Mouse (Mus musculus) embryonic facial prominence, embryonic 13.5 days (tissue): ENCODE data around the gene Nup35. TPM values are rescaled to one million over a fixed set of nuclear protein-coding genes. Genes with fewer than 3 reads are reported as not detected.

Experiments used
- ATAC-seq: fragments of 200-750 bp; cut with Nextera tagmentation; 2 replicates; pipeline ENCODE4 v1.8.0; 2017; ENCODE audit warnings: low read depth; ENCODE audit not compliant: insufficient number of reproducible peaks, insufficient read depth, low FRiP score, low TSS enrichment
- H3K27ac ChIP-seq: fragments of 300-500 bp; sonication (generic); 2 replicates; pipeline ENCODE4 v1.5.1; 2015; ENCODE audit warnings: moderate library complexity, mild to moderate bottlenecking, inconsistent platforms
- H3K27me3 ChIP-seq: fragments of 300-500 bp; sonication (generic); 2 replicates; pipeline ENCODE4 v1.6.1; 2015; ENCODE audit warnings: mild to moderate bottlenecking, inconsistent platforms
- H3K36me3 ChIP-seq: fragments of 300-500 bp; sonication (generic); 2 replicates; pipeline ENCODE4 v1.6.1; 2015; ENCODE audit warnings: mild to moderate bottlenecking, inconsistent platforms
- H3K4me1 ChIP-seq: fragments of 300-500 bp; sonication (generic); 2 replicates; pipeline ENCODE4 v1.6.1; 2015; ENCODE audit warnings: inconsistent platforms
- H3K4me2 ChIP-seq: fragments of 300-500 bp; sonication (generic); 2 replicates; pipeline ENCODE4 v1.6.1; 2015; ENCODE audit warnings: moderate library complexity, mild to moderate bottlenecking, inconsistent platforms
- H3K4me3 ChIP-seq: fragments of 300-500 bp; sonication (generic); 2 replicates; pipeline ENCODE4 v1.5.1; 2015; ENCODE audit warnings: mild to moderate bottlenecking, inconsistent platforms
- H3K9ac ChIP-seq: fragments of 300-500 bp; sonication (generic); 2 replicates; pipeline ENCODE4 v1.6.1; 2015; ENCODE audit warnings: mild to moderate bottlenecking, inconsistent platforms
- H3K9me3 ChIP-seq: fragments of 300-500 bp; sonication (generic); 2 replicates; pipeline ENCODE4 v1.6.1; 2016; ENCODE audit warnings: inconsistent platforms
- WGBS: fragments of 180-500 bp; shearing (Covaris S2); methylation state at CpG from one replicate; pipeline ENCODE4 v1.1.7; 2015; ENCODE audit warnings: mixed read lengths; 5-methylcytosine and 5-hydroxymethylcytosine counted together
- polyA plus RNA-seq: library from polyadenylated mRNA; unstranded; fragments of >200 nt; fragmentation: Nextera tagmentation; extraction: Ambion mirVana; gene quantifications from 2 replicates; pipeline ENCODE4 v1.2.1, GENCODE M21; 2015

The Nup35 gene
- 50.4 and 51.9 TPM in 2 replicates for polyA plus RNA-seq

DNA sequence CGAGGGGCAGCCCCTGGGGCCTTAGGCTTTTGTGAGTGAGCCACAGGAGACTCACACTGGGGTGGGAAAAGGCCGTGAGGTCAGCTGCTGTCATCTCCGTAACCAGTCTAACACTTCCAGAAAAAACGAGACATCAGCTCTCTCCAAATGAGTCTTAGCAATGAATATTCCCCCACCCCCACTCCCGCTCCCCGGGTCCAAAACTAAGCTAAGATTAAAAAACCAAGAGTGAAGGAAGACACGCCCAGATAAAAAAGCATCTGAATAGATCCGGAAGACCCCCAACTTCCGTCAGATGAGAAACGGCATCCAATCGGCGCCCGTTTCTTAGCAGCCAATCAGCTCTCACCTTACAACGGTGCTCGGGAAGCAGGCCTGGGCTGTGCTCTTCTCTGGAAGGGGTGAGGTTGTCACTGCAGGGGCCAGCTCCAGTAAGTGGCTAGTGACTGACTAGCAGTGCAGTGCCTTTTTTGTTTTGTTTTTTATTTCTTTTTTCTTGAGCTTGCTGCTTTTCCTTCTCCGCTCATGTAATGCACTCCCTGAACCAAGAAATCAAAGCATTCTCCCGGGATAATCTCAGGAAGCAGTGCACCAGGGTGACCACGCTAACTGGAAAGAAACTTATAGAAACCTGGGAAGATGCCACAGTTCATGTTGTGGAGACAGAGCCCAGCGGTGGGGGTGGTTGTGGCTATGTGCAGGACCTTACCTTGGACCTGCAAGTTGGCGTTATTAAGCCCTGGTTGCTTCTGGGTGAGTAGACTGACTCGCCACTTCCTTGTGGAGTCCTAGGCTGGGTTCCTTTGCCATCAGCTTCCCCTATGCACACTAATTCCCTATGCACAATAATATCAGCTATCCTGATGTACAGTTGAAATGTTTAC is at the start of gene Nup35, which contains the start of gene Dusp19:
Nup35 (plus strand) TSS at position 383 of the 884 bp plus-strand sequence.
Dusp19 (plus strand) TSS at position 192 of the 884 bp plus-strand sequence.
- no peaks in the 10 kb centered on the region for H3K9me3 ChIP-seq
- H3K36me3 ChIP-seq, result peaks cover 9% of the 10 kb centered on the region; the same call in 1 of the 2 replicates
- H3K9ac ChIP-seq, result peak within 1 kb of the TSS; percentile 77
- peaks cover 8% of the 10 kb centered on the region for H3K4me1 ChIP-seq
- H3K4me2 ChIP-seq, result peak within 1 kb of the TSS; percentile 72
- WGBS, result 1% methylated on average over 21 of the region's 21 CpGs
- no peaks in the 10 kb centered on the region for H3K27me3 ChIP-seq
- peak; percentile 98 for ATAC-seq
- peak within 1 kb of the TSS; percentile 74 for H3K27ac ChIP-seq
- H3K4me3 ChIP-seq, result peak within 1 kb of the TSS; percentile 67

DNA sequence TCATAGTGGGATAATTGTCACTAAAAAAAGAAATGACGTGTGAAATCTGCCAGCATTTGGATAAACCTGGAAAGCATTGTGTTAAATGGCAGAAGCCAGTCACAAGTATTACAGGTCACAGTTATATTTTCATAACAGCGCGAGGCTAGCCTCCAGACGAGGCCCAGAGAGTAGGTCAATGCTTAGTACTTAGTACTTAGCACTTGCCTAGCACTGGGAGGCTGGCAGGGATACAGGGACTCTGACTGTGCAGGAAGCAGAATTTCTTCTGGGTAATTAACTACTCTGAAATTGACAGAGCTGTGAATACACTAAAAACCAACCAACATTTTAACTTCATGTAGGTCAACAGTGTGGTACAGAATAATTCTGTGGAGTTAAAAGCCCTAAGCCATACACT is 49.6 kb upstream of the Nup35 start:
- Histone ChIP-seq H3K27me3 (no peaks in the 10 kb centered on the region), H3K27ac (no peak overlapping the region), H3K36me3 (no peaks in the 10 kb centered on the region), H3K9ac (no peak overlapping the region), H3K4me1 (peaks cover 3% of the 10 kb centered on the region; the same call in 1 of the 2 replicates), H3K4me2 (no peak overlapping the region), H3K4me3 (no peak overlapping the region), H3K9me3 (no peaks in the 10 kb centered on the region)
- WGBS, result 90% methylated on average over 4 of the region's 4 CpGs
- ATAC-seq, result no peak

DNA sequence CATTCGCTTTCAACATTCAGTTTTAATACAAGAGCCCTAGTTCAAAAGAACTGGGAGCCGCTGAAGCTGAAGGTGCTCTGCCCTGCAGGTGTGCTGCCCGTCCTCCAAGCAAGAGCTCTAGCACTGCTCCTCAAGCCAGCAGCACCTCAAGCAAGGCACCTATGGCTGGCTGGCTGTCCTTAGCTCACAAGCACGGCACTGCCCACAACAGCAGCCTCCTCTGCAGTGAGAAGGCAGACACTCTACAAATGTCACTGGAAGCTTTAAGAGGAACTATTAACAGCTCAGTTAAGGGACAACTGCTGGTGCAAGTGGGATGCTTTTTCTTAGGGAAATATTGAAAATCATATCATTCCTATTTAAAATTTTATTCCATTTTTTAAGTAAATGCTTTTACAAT is 46.4 kb upstream of the Nup35 start:
- WGBS, result 64% methylated on average over 4 of the region's 4 CpGs
- H3K9ac ChIP-seq, result no peak overlapping the region
- no peak overlapping the region for H3K4me3 ChIP-seq
- H3K36me3 ChIP-seq, result no peaks in the 10 kb centered on the region
- ATAC-seq, result no peak
- H3K4me1 ChIP-seq, result peaks cover 3% of the 10 kb centered on the region; the same call in 1 of the 2 replicates
- no peak overlapping the region for H3K4me2 ChIP-seq
- no peaks in the 10 kb centered on the region for H3K27me3 ChIP-seq
- H3K27ac ChIP-seq, result no peak overlapping the region
- no peaks in the 10 kb centered on the region for H3K9me3 ChIP-seq

DNA sequence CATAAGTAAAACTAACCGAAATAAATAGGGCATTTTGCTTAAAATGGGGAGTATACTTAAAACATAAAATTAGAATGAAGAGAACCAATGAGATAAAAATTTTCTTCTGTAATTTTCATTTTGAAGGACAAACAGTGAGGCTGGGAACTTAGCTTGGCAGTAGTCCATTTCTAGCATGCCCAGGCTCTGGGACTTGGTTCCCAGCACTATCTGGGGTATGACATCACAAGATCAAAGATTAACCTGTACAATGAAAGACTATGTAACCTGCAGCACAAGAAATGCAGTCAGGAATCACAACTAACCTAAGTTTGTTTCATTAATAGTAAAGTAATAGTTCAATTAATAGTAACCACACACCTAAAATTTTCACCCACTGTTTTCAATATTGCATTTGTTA is 39.8 kb upstream of the Nup35 start:
- Histone ChIP-seq H3K27ac (no peak overlapping the region), H3K9ac (no peak overlapping the region), H3K4me1 (peaks cover 13% of the 10 kb centered on the region), H3K4me3 (no peak overlapping the region), H3K4me2 (no peak overlapping the region), H3K27me3 (no peaks in the 10 kb centered on the region), H3K9me3 (no peaks in the 10 kb centered on the region), H3K36me3 (no peaks in the 10 kb centered on the region)
- ATAC-seq, result no peak
- WGBS, result 95% methylated on average over 1 of the region's 1 CpGs

DNA sequence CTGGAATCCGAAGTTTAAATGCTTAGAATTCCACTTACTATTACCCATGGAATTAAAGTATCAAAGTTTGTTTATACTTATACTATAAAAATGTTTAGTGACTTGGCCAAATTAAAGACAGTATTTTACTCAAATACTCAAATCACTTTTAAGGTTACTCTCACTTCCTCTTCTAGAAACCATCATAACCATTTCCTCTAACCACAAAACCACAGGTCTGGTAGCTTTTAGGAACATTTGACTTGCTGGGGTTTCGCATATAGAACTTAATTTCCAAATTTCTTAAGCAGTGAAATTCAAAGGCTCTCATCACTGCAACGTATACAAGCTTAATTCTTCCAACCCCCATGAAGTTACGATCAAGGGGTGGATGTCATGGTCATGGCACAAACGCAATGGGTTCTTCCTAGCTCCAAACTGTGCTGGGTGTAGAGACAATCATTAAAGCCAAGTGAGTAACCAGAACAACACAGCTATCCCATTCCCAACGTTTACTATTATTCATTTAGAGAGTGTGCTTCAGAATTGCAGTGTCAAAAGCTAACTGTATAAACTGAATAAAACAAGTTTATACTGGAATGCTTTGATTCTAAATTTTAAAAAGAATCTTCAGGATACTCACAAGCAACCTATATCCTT is 37.7 kb upstream of the Nup35 start:
- Histone ChIP-seq H3K27me3 (no peaks in the 10 kb centered on the region), H3K27ac (no peak overlapping the region), H3K9me3 (no peaks in the 10 kb centered on the region), H3K9ac (peak overlapping the region; percentile 52; the same call in 1 of the 2 replicates), H3K4me1 (peaks cover 13% of the 10 kb centered on the region), H3K4me3 (peak overlapping the region; percentile 36), H3K36me3 (no peaks in the 10 kb centered on the region), H3K4me2 (peak overlapping the region; percentile 72)
- 25% methylated on average over 6 of the region's 6 CpGs for WGBS
- ATAC-seq, result no peak

DNA sequence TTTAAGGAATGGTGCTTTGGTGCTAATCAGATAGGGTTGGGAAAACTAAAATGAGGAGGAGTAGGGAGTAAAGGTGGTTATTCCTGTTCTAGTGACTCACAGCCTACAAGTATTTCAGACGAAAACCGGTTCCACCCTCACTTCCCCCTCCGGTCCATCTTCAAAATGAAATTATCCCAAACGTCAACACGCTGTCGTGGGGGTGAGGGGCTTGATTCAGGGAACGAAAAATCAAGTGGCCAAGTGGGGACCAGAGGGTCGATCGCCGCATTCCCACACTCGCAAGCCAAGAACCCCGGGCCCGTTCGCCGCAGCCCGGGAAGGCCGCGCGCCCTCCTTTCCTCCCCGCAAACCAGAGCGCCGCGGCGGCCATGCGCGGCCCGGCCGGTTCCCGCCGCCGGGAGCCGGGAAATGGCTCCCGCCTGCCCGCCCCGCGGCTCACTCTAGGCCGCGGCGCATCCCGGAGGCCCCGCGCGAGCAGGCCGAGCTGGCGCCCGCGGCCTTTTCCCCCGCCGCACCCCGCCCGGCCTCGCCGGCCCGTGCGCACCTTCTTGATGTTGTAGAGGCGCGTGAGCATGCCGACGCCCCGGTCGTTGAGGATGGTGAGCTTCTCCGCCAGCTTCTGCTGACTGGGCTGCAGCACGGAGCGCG is 36.6 kb upstream of the Nup35 start:
- H3K36me3 ChIP-seq, result no peaks in the 10 kb centered on the region
- peak; percentile 70 for ATAC-seq
- H3K4me1 ChIP-seq, result peaks cover 13% of the 10 kb centered on the region
- H3K4me2 ChIP-seq, result peak overlapping the region; percentile 72
- peak overlapping the region; percentile 97 for H3K27ac ChIP-seq
- no peaks in the 10 kb centered on the region for H3K27me3 ChIP-seq
- H3K4me3 ChIP-seq, result peak overlapping the region; percentile 89
- peak overlapping the region; percentile 99 for H3K9ac ChIP-seq
- under 1% methylated on average over 62 of the region's 65 CpGs for WGBS
- no peaks in the 10 kb centered on the region for H3K9me3 ChIP-seq

DNA sequence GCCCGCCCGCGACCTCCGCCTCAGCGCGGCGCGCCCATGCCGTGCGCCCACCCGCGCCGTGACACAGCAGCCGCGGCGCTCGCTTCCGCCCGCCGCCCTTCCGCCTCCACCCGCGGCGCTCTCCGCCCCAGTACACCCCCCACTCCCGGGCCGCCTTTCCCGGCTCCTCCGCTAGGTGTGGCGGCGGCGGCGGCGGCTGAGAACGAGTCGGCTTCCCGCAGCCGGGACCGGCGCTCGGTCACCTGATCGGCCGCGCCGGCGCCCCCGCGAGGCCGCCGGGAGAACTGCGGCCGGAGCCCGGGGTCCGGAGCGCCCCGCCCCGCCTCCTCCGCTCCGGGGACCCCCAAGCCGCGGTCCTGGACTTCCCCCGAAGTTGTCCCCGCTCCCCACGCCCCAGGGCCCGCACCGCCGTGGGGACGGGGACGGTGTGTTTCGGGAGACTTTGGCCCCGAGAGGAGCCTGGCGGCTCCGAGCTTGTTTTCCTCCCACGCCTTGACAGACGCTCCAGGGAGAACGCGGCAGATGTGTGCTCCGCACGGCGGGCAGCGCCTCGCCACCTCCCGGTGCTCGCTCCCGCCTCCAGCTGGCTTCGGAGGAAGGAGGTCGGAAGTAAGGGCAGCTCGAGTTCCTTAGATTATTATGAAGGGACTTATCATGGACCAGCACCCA is 35.9 kb upstream of the Nup35 start, which contains the start of gene Nckap1:
Nckap1 (minus strand) TSS at position 338 of the 669 bp plus-strand sequence.
- WGBS, result under 1% methylated on average over 71 of the region's 88 CpGs

DNA sequence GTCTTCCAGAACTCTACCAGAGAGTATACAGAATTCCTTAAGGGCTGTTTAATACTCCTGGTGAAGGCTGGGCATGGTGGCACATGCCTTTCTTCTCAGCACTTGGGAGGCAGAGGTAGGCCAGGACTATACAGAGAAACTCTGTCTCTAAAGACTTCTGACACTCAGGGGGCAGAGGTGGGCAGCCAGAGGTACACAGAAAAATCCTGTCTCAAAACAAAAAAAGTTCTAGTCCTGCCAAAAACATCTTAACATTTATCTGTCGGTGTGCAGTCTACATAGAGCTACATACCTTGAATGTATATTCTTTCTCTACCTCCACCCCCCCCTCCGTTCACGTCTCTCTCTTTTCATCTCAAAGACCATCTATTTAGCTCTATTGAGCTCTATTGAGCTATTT is 34.7 kb upstream of the Nup35 start:
- Histone ChIP-seq H3K4me1 (peaks cover 13% of the 10 kb centered on the region), H3K4me2 (no peak overlapping the region), H3K4me3 (no peak overlapping the region), H3K9ac (no peak overlapping the region), H3K27me3 (no peaks in the 10 kb centered on the region), H3K27ac (no peak overlapping the region), H3K9me3 (no peaks in the 10 kb centered on the region), H3K36me3 (no peaks in the 10 kb centered on the region)
- no peak for ATAC-seq
- WGBS, result 78% methylated on average over 3 of the region's 3 CpGs

More for the DNA sequence above, 35.9 kb upstream of the Nup35 start, which contains the start of gene Nckap1:
- peak; percentile 91 for ATAC-seq
- no peaks in the 10 kb centered on the region for H3K9me3 ChIP-seq
- H3K4me2 ChIP-seq, result peak within 1 kb of the TSS; percentile 72
- peak within 1 kb of the TSS; percentile 99 for H3K9ac ChIP-seq
- peak within 1 kb of the TSS; percentile 97 for H3K27ac ChIP-seq
- H3K27me3 ChIP-seq, result no peaks in the 10 kb centered on the region
- H3K4me1 ChIP-seq, result peaks cover 13% of the 10 kb centered on the region
- no peaks in the 10 kb centered on the region for H3K36me3 ChIP-seq
- H3K4me3 ChIP-seq, result peak within 1 kb of the TSS; percentile 89

DNA sequence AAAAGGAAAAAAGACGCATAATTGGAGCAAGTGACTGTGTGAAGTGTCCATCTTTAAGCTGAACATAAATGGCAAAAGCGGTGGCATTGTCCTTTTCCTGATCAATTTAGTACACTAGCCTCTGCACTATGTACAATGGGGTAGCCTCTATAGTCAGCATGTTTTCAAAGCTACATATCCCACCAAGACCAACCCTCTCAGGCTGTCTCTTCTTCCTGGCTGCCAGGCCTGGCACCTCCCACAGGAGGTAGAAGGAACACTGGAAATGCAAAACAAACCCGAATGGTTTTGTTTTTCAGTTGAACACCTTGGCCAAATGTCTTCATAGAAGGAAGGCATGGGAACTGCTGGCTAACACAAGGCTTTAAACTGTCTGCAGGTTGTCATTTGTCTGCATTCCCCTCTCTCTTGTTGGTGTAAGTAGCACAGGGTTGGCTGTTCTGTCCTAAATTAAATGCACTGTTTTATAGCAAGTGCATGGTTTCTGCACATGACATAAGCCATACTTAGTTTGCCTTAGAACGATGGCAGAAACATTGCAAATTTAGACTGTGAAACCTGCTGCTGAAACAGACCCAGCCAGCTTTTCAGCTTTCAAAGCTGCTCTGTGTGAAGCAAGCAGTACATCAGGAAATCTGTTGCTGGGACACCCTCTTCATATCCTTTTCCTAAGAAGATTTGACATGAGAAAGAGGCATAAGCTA is 22.7 kb upstream of the Nup35 start:
- 66% methylated on average over 4 of the region's 4 CpGs for WGBS
- ATAC-seq, result no peak
- no peaks in the 10 kb centered on the region for H3K9me3 ChIP-seq
- H3K36me3 ChIP-seq, result no peaks in the 10 kb centered on the region
- H3K4me2 ChIP-seq, result no peak overlapping the region
- no peak overlapping the region for H3K9ac ChIP-seq
- H3K27me3 ChIP-seq, result no peaks in the 10 kb centered on the region
- H3K27ac ChIP-seq, result no peak overlapping the region
- H3K4me1 ChIP-seq, result no peaks in the 10 kb centered on the region
- no peak overlapping the region for H3K4me3 ChIP-seq

DNA sequence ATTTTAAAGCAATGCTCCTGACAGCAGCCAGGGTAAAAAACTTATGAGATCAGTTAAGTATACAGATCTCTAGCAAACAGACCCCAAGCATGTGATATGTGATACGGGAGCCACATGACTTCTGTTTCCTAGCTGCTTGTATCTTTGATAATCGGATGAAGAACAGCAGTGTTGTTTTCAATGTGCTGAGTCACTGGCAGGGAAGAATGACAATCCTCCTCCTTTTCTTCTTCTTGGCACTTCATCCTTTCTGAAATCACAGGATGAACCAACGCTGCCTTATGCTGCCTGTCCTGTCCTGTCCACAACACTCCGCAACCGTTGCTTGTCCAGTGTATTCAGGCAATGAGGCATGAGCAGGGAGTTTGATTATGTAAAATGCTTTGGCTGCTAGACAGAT is 20.1 kb upstream of the Nup35 start:
- Histone ChIP-seq H3K9me3 (no peaks in the 10 kb centered on the region), H3K4me1 (no peaks in the 10 kb centered on the region), H3K27me3 (no peaks in the 10 kb centered on the region), H3K36me3 (no peaks in the 10 kb centered on the region), H3K9ac (no peak overlapping the region), H3K4me3 (no peak overlapping the region), H3K27ac (no peak overlapping the region), H3K4me2 (no peak overlapping the region)
- no peak for ATAC-seq
- WGBS, result 63% methylated on average over 5 of the region's 5 CpGs
